Mouse (Mus musculus) erythroblast, embryonic 14.5 days (primary cell): ENCODE results near the gene Dzip1.

ENCODE experiments used
- GATA1 ChIP-seq: IDR thresholded peaks from 2 replicates; pipeline ENCODE4 v1.6.1; 2012; ENCODE audit warnings: low read length, inconsistent platforms, mixed read lengths
- TAL1 ChIP-seq: IDR thresholded peaks from 3 replicates; pipeline ENCODE4 v1.6.1; 2012; ENCODE audit warnings: low read length, inconsistent platforms, mixed read lengths

DNA sequence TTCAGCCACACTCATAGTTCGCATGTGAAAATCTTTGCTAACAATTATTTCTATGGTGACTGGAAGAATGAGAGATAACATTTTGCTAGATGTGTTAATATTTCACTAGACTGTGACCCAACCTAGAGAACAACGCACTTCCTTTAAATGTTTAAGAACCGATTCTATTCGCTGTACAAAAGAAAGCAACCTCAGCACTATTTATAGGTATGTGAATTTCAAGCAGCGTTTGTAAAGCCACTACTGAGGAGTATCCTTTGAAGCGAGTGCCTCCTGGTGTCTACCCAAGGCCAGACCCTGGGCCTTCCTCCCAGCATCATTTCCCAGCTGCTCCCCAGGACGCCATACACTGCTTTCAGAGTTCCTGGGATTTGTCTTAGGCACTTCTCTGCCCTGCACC lies 4.6 kb downstream of the Dzip1 start:
- TF ChIP-seq TAL1 (no peak), GATA1 (no peak)
